Mouse (Mus musculus) lung, adult 2 months (tissue): Measurements from ENCODE around the gene Tead3.

Source experiments
- CTCF ChIP-seq: fragments of 200-500 bp; IDR thresholded peaks from 2 replicates; pipeline ENCODE4 v1.5.1; 2011; ENCODE audit warnings: mild to moderate bottlenecking, low read length, control low read depth; ENCODE audit not compliant: insufficient read depth
- POLR2A ChIP-seq: fragments of 200-500 bp; IDR thresholded peaks from 2 replicates; pipeline ENCODE4 v1.6.1; 2011; ENCODE audit warnings: low read depth, mild to moderate bottlenecking, control low read depth, low read length, borderline replicate concordance; ENCODE audit errors: extremely low read depth

DNA sequence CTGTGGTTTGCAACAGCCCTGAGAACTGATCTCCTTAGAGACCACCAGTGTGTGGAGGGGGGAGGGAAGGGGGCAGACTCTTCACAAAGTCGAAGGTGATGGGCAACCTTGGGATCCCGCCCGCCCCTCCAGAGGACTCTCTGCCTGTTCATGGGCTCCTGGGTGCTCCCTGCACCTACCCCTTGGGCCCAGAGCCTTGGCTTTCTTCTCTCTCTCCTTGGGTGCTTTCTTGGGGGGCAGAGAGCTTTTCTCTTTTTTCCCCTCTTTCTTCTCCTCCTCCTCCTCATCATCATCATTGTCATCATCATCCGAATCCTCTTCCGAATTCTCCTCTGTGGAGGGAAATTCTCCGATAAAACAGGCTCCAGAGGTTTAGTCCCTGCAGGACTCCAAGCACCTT lies 12.9 kb upstream of the Tead3 start:
- TF ChIP-seq CTCF, result no peak
- TF ChIP-seq POLR2A, result no peak
